Mouse (Mus musculus): ENCODE data around the gene Gm13305. TPM values are rescaled to one million over a fixed set of nuclear protein-coding genes. Genes with fewer than 3 reads are reported as not detected.

The Gm13305 gene
- not detected in 2 replicates for polyA plus RNA-seq (2012; rRNA removed; ENCODE audit: low replicate concordance)

DNA sequence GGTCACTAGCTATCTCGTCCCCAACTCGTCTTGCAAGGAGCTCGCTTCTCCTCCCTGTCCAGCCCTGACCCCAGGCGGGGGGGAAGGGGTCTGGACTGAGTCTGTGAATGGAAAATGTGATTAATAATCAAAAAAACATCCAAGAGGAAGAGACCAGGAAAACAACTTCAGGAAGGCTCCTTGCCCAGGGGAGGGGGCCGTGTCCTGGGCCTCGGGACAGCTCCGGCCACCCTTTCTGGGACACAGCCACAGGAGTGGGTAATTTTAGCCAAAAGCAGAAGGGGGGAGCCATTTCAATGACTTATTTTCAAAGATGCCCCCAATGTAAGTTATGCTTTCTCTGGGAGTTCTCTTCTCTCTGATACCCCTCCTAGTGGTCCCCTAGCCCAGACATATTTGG, at the start of gene Gm13305:
Gm13305 (minus strand) TSS at position 101 of the 400 bp plus-strand sequence.

GRCm38 (mm10) chr4:42153136-42153535, 15.3 kb downstream of the Gm13305 start, which contains the start of gene Gm13306:
Gene Gm13306 (plus strand): TSS chr4:42153436.

GRCm38 (mm10) chr4:42114517-42114916, 53.9 kb downstream of the Gm13305 start, which contains the start of gene Gm13304:
Gene Gm13304 (plus strand): TSS chr4:42114817.

Other genes starting within 250 kb of the Gm13305 start
- gene Gm20878, start 227.0 kb downstream of the Gm13305 start, polyA plus RNA-seq (2012; rRNA removed; ENCODE audit: low replicate concordance): 0.36 and 6.1 TPM in 2 replicates
- gene Fam205a4, start 202.5 kb downstream of the Gm13305 start, polyA plus RNA-seq (2012; rRNA removed; ENCODE audit: low replicate concordance): not detected in 2 replicates
- not detected in 2 replicates for gene Gm21093, start 133.9 kb downstream of the Gm13305 start, polyA plus RNA-seq (2012; rRNA removed; ENCODE audit: low replicate concordance)
- gene Gm3893, start 77.4 kb downstream of the Gm13305 start, polyA plus RNA-seq (2012; rRNA removed; ENCODE audit: low replicate concordance): not detected in 2 replicates
- gene Gm13304, start 53.8 kb downstream of the Gm13305 start, polyA plus RNA-seq (2012; rRNA removed; ENCODE audit: low replicate concordance): 0.28 TPM in 1 of 2 replicates, not detected in the other
- gene Gm13306, start 15.2 kb downstream of the Gm13305 start, polyA plus RNA-seq (2012; rRNA removed; ENCODE audit: low replicate concordance): not detected in 2 replicates
- gene Gm10600, start 72.0 kb upstream of the Gm13305 start, polyA plus RNA-seq (2012; rRNA removed; ENCODE audit: low replicate concordance): not detected in 2 replicates
- gene Ccl21b, start 87.2 kb upstream of the Gm13305 start, polyA plus RNA-seq (2012; rRNA removed; ENCODE audit: low replicate concordance): 1.1 TPM in 1 of 2 replicates, not detected in the other
- not detected in 2 replicates for gene Gm21953, start 125.7 kb upstream of the Gm13305 start, polyA plus RNA-seq (2012; rRNA removed; ENCODE audit: low replicate concordance)
- not detected in 2 replicates for gene Fam205a3, start 149.7 kb upstream of the Gm13305 start, polyA plus RNA-seq (2012; rRNA removed; ENCODE audit: low replicate concordance)